Mouse (Mus musculus): ENCODE data around the gene Smagp. TPM values are rescaled to one million over a fixed set of nuclear protein-coding genes. Genes with fewer than 3 reads are reported as not detected.

Smagp gene
- polyA plus RNA-seq, 1 experiment from 2014 or later, result 11.9 TPM

- Histone ChIP-seq H3K36me3 (ENCODE audit: insufficient read depth) (no peaks in the 10 kb centered on the region), H3K27me3 (ENCODE audit: insufficient read depth, low read length) (peaks cover 45% of the 10 kb centered on the region), H3K4me3 (ENCODE audit: low read depth, low read length) (peak overlapping the region; percentile 57), H3K4me2 (peak overlapping the region; percentile 92), H3K9ac (peak overlapping the region; percentile 52), H3K4me1 (ENCODE audit: insufficient read depth) (no peaks in the 10 kb centered on the region), H3K27ac (ENCODE audit: low read depth) (no peak overlapping the region), H3K9me3 (ENCODE audit: low read depth, low read length) (no peaks in the 10 kb centered on the region)
- WGBS, result 2% methylated on average over 38 of the region's 38 CpGs
- no peak for DNase-seq
- no peak for TF ChIP-seq CTCF (IDR thresholded peaks at IDR 0.05; ENCODE audit: low read depth)
- no peak; the same call in 1 of the 2 replicates for ATAC-seq (ENCODE audit: insufficient read depth)
Measured at GRCm38 (mm10) chr15:100635851-100636645, 692 bp downstream of the Smagp start.

- Histone ChIP-seq H3K4me2 (no peak overlapping the region), H3K9me3 (ENCODE audit: low read depth, low read length) (no peaks in the 10 kb centered on the region), H3K27me3 (ENCODE audit: insufficient read depth, low read length) (peaks cover 45% of the 10 kb centered on the region), H3K36me3 (ENCODE audit: insufficient read depth) (no peaks in the 10 kb centered on the region), H3K27ac (ENCODE audit: low read depth) (no peak overlapping the region), H3K9ac (no peak overlapping the region), H3K4me1 (ENCODE audit: insufficient read depth) (no peaks in the 10 kb centered on the region), H3K4me3 (ENCODE audit: low read depth, low read length) (no peak overlapping the region)
- DNase-seq, result no peak
- no peak for ATAC-seq (ENCODE audit: insufficient read depth)
- 8% methylated on average over 9 of the region's 9 CpGs for WGBS
- no peak for TF ChIP-seq CTCF (IDR thresholded peaks at IDR 0.05; ENCODE audit: low read depth)
Measured at GRCm38 (mm10) chr15:100635239-100635638, 1.5 kb downstream of the Smagp start.

- Histone ChIP-seq H3K9me3 (ENCODE audit: low read depth, low read length) (no peaks in the 10 kb centered on the region), H3K27me3 (ENCODE audit: insufficient read depth, low read length) (peaks cover 39% of the 10 kb centered on the region), H3K4me3 (ENCODE audit: low read depth, low read length) (no peak overlapping the region), H3K9ac (no peak overlapping the region), H3K36me3 (ENCODE audit: insufficient read depth) (no peaks in the 10 kb centered on the region), H3K4me2 (no peak overlapping the region), H3K4me1 (ENCODE audit: insufficient read depth) (no peaks in the 10 kb centered on the region), H3K27ac (ENCODE audit: low read depth) (no peak overlapping the region)
- no peak for DNase-seq
- TF ChIP-seq CTCF (IDR thresholded peaks at IDR 0.05; ENCODE audit: low read depth), result no peak
- WGBS, result 70% methylated on average over 10 of the region's 10 CpGs
- no peak for ATAC-seq (ENCODE audit: insufficient read depth)
Measured at GRCm38 (mm10) chr15:100633341-100633740, 3.4 kb downstream of the Smagp start.

GRCm38 (mm10) chr15:100632323-100632722 is 4.4 kb downstream of the Smagp start:
- ATAC-seq (ENCODE audit: insufficient read depth) (no peak), DNase-seq (no peak)
- Histone ChIP-seq H3K4me2 (no peak overlapping the region), H3K27me3 (ENCODE audit: insufficient read depth, low read length) (peaks cover 32% of the 10 kb centered on the region), H3K9ac (no peak overlapping the region), H3K36me3 (ENCODE audit: insufficient read depth) (no peaks in the 10 kb centered on the region), H3K4me1 (ENCODE audit: insufficient read depth) (no peaks in the 10 kb centered on the region), H3K9me3 (ENCODE audit: low read depth, low read length) (no peaks in the 10 kb centered on the region), H3K4me3 (ENCODE audit: low read depth, low read length) (no peak overlapping the region), H3K27ac (ENCODE audit: low read depth) (no peak overlapping the region)
- no peak for TF ChIP-seq CTCF (IDR thresholded peaks at IDR 0.05; ENCODE audit: low read depth)
- WGBS, result 67% methylated on average over 5 of the region's 5 CpGs

- H3K9me3 ChIP-seq (ENCODE audit: low read depth, low read length), result no peaks in the 10 kb centered on the region
- WGBS, result 75% methylated on average over 12 of the region's 12 CpGs
- H3K4me1 ChIP-seq (ENCODE audit: insufficient read depth), result no peaks in the 10 kb centered on the region
- ATAC-seq (ENCODE audit: insufficient read depth), result no peak
- no peak overlapping the region for H3K9ac ChIP-seq
- no peak overlapping the region for H3K4me2 ChIP-seq
- no peaks in the 10 kb centered on the region for H3K36me3 ChIP-seq (ENCODE audit: insufficient read depth)
- no peak overlapping the region for H3K4me3 ChIP-seq (ENCODE audit: low read depth, low read length)
- no peak for TF ChIP-seq CTCF (IDR thresholded peaks at IDR 0.05; ENCODE audit: low read depth)
- DNase-seq, result no peak
- no peak overlapping the region for H3K27ac ChIP-seq (ENCODE audit: low read depth)
- peaks cover 25% of the 10 kb centered on the region for H3K27me3 ChIP-seq (ENCODE audit: insufficient read depth, low read length)
Measured at GRCm38 (mm10) chr15:100631454-100632170, 5.1 kb downstream of the Smagp start.

GRCm38 (mm10) chr15:100630126-100630525 is 6.6 kb downstream of the Smagp start:
- TF ChIP-seq CTCF (IDR thresholded peaks at IDR 0.05; ENCODE audit: low read depth), result no peak
- ATAC-seq (ENCODE audit: insufficient read depth) (no peak), DNase-seq (no peak)
- H3K4me3 ChIP-seq (ENCODE audit: low read depth, low read length), result no peak overlapping the region
- H3K4me2 ChIP-seq, result no peak overlapping the region
- no peaks in the 10 kb centered on the region for H3K4me1 ChIP-seq (ENCODE audit: insufficient read depth)
- no peak overlapping the region for H3K27ac ChIP-seq (ENCODE audit: low read depth)
- 65% methylated on average over 3 of the region's 3 CpGs for WGBS
- H3K9ac ChIP-seq, result no peak overlapping the region
- H3K9me3 ChIP-seq (ENCODE audit: low read depth, low read length), result no peaks in the 10 kb centered on the region
- no peaks in the 10 kb centered on the region for H3K36me3 ChIP-seq (ENCODE audit: insufficient read depth)
- peaks cover 10% of the 10 kb centered on the region for H3K27me3 ChIP-seq (ENCODE audit: insufficient read depth, low read length)

- no peak for ATAC-seq (ENCODE audit: insufficient read depth)
- 43% methylated on average over 7 of the region's 7 CpGs for WGBS
- H3K27me3 ChIP-seq (ENCODE audit: insufficient read depth, low read length), result no peaks in the 10 kb centered on the region
- H3K4me3 ChIP-seq (ENCODE audit: low read depth, low read length), result no peak overlapping the region
- H3K36me3 ChIP-seq (ENCODE audit: insufficient read depth), result no peaks in the 10 kb centered on the region
- TF ChIP-seq CTCF (IDR thresholded peaks at IDR 0.05; ENCODE audit: low read depth), result no peak
- no peaks in the 10 kb centered on the region for H3K9me3 ChIP-seq (ENCODE audit: low read depth, low read length)
- DNase-seq, result peak; percentile 68
- no peaks in the 10 kb centered on the region for H3K4me1 ChIP-seq (ENCODE audit: insufficient read depth)
- no peak overlapping the region for H3K27ac ChIP-seq (ENCODE audit: low read depth)
- H3K9ac ChIP-seq, result no peak overlapping the region
- H3K4me2 ChIP-seq, result no peak overlapping the region
Measured at GRCm38 (mm10) chr15:100628797-100629196, 7.9 kb downstream of the Smagp start.
